Mouse (Mus musculus): ENCODE results near the gene Creg1.

DNA sequence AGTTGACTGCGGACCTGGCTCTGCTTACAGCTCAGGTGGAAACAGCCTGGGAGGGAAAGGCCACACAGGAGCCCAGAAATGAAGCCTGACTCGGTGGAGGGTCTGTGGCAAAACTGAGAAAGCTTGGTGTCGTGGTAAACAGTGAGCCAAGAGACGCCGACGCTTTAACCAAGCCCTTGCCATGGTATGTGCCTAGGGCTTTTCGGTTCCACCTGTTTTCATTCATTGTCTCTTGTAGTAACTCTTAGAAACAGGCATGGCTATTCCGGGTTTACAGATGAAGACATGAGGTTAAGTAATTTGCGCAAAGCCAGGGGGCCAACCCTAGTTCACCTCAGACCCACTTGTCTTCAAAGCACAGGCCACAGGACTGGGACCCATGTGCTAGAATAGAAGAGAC, 1.0 kb downstream of the Creg1 start:
- TF ChIP-seq MAFK (IDR thresholded peaks at IDR 0.05; ENCODE audit: insufficient read depth, low read depth, low read length) (no peak), CHD2 (IDR thresholded peaks at IDR 0.05; ENCODE audit: low read depth, low read length) (no peak), ZC3H11A (IDR thresholded peaks at IDR 0.05; ENCODE audit: borderline replicate concordance, low read depth, low read length) (no peak), HCFC1 (IDR thresholded peaks at IDR 0.05; ENCODE audit: borderline replicate concordance, insufficient read depth, low read length) (no peak), ZNF384 (IDR thresholded peaks at IDR 0.05; ENCODE audit: low read depth, low read length) (no peak)

All from ES-E14 (cell line).